Mouse (Mus musculus) kidney, postnatal 36 days (tissue): ENCODE data around the gene Kcnh5.

Experiments used
- DNase-seq, 2 experiments: peaks; one replicate each; pipeline ENCODE4 v3.0.0; 2021 to 2022; ENCODE audit warnings: mixed read lengths in 2 of 2

The Kcnh5 gene

DNA sequence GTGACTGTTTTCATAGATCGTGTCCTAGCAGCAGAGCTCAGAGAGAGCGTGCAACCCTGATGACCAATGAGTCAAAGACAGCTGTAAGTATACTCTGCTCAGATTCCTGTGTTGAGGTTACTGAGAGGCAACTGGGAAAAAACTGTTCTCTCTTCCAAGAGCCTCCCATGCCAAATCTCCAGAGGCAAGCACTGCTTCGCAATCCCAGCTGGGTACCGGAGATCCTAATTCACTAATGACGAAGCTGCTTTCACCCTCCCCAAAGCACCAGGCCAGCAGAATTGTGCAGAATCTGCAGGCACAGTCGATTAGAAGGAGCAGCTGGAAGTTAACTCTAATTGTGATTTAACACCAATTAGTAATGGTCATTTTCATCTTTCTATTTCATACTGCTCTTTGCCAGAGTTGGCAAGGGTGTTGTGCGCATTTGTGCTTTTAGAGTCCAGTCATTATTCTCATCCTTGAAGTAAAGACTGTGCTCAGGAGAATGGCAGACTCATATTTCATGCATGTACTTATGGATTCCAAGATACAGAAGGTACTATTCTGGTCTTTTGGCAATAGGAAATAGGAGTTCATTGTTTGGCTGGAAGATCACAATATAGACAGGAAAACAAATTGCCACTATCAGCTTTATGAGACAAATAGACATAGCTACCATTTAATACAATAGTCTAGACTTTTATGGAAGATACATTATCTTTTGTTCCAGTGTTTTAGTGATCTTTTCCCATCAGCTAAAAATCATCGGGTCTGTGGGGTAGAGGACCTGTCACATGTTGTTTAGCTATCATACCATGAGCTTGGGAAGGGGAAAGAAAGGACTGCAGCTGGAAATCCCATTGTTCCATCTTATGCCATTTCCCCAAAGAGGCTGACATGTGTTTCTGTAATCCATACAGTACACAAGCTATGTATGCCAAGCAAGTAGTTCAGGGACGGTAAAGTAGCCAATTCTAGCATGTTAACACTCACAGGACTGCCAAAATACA, 225.7 kb downstream of the Kcnh5 start:
- no peak for DNase-seq

DNA sequence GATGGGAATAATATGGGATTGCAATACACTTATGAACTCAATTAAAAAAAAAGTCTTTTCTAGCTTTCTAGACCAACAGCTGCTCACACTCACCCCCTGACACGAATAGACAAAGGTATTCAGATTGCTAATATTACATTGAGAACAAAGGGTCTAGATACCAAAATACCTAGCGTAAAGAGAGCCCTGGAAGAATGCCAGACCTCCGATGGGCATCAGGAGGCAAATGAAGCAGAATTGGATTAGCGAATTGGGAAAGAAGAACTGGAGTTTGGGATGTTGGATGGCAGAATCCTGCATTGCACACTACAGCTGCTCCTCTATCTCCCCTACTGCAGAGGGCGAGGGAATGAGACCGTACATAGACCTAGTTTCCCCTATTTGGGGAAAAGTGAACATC, 275.8 kb downstream of the Kcnh5 start:
- no peak for DNase-seq

DNA sequence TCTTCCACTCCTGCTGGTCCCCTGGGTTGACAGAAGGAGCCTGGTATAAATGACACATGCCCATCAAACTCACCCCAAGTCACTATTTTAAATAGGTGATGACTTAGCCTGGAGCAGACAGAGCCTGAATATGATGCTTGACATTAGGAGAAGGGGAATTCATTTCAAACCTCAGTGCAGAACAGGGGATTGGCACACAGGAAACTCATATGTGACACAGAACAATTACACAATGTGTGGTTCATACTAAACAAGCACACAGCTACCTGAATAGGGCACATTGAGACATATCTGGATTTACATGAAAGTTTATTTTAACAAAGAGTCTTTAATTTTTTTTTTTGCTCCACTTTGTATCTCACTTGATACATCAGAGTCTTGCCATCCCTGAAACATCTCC, 276.4 kb downstream of the Kcnh5 start:
- DNase-seq: no peak

DNA sequence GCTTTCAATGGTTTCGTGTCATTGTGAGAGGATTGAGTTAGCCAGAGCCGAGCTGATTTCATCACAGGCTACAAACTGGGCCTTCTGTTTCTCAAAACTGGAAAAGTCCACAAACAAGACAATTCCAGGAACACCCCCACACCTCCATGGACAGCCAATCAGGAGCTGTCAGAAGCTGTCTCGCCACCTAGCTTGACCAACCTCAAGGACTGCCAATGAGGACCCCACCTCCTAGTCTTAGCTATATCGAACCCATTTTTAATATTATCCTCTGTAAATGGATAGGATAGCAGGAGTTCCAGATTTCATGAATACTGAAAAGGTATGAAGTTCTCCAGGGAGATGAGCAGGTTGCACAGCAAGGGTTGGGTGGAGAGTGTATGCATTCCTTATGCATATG, 278.1 kb downstream of the Kcnh5 start:
- no peak for DNase-seq

DNA sequence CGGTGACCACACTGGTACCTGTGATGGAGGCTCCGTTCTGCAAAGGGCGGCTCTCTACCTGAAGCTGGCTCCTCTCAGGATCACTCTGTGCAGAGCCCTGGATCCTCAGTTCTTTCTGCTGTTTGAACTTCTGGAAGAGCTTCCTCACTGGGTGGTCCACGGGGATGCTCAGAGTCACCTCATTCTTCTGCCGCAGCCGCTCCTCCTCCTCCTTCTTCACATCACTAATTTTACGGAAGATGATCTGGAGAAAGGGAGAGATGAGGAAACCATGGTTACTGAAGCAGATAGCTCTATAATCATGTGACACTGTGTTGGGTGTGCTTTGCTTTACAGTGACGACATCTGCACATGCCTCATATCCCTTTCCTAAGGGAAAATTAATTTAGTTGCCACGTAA, 278.9 kb downstream of the Kcnh5 start:
- no peak for DNase-seq

DNA sequence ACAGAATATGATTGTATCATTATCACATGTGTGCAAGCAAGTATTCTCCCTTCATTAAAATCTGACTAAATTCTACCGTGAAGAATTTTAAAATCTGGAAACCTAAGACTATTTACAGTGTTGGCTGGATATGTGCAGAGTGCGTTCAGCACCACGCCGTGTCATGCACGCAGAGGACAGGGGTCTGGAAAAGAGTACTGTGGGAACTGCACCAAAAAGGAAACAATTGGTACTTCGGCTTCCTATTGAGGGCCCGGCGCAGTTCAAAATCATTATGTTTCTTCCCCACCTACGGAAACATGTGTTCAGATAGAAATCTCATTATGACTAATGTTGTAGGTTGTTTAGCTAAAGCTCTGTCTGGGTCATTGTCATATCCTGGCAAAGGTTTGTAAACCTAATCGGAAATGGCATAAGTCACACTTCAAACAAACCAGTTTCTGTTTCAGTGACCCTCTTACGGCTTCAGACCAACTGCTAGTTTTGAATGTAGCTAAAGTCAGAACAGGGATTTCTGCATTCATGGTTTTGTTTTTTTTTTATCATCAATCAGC, 282.2 kb downstream of the Kcnh5 start:
- no peak for DNase-seq

DNA sequence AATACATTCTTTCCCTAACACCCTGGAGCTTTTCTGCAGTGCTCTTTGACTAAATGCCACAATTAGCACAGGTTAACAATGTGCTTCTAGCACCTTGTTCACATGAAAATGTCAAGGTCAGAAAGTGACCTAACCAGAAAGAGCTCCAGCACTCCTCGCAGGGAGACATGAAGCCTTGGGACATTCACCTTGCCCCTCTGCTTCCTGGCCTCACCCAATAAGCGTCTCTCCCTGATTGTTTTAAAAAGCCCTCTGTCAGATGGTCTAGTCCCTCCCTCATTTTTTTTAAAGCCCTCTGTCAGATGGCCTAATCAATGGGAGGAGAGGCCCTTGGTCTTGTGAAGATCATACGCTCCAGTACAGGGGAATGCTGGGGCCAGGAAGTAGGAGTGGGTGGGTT, 287.7 kb downstream of the Kcnh5 start:
- DNase-seq: no peak

DNA sequence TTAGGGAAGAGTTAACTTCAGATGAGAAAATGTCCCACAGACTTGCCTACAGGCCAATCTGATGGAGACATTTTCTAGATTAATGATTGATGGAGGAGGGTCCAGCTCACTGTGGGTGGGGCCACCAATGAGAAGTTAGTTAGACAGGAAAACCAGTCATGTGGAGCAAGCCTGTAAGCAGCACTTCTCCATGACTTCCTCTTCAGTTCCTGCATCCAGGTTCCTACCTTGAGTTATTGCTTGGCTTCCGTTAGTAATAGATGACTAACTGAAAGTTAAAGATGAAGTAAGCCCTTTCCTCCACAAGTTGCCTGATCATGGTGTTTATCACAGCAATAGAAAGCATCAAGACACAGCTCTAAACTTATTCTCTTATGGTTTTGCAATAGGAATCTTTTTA, 290.1 kb downstream of the Kcnh5 start:
- DNase-seq: no peak

DNA sequence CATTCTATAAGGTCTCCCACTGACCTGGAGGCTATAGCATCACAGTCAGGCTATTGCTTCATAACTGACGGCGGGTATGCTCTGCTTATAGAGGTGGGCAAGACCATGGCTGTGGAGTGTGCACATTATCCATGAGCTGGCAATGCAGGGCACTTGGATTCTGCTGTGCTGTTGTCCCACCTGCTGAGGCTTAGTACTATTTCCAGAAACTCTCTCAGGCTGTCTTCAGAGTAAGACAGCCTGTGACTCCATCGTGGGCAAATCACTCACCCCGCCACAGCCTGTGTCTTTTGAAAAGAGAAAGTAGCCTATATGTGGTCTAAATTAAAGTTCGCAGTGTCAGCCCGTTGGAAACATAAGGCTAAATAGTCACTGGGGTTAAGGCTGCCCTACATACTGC, 295.8 kb downstream of the Kcnh5 start:
- no peak for DNase-seq

DNA sequence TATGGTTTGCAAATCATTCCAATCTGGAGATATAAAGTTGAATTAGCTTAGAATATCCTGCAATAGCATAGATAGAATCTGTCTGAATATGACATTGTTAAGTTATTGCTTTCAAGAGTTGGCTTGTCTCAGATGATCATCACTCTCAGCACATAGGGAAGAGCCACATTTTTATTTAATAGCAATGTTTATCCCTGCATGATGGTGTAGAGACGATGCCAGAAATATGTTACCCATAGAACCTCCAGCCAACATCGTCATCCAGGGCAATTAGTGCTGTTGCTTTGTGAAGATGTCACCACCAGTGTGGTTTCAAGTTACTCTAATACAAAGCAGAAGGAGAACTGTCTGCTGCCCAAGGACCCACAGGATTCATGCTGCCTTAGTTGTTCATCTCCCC, 321.5 kb downstream of the Kcnh5 start:
- DNase-seq: no peak

DNA sequence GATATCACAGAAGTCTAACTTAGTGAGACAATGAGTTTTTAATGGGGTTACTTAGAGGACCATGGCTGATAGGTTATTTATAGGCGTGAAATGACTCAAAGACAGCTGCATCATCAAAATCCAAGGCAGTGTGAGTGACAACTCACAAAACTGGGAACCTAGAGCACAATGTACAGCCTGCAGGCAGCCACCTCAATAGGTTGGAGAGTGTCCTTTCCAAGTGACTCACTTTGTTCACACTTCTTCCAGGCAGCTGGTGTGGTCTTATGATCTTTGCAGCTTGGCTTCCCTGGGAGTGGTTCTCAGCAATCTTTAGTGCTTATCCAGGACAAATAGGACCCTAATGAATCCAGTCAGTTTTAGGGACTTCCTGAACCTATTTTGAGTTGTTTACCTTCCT, 322.9 kb downstream of the Kcnh5 start:
- no peak for DNase-seq

DNA sequence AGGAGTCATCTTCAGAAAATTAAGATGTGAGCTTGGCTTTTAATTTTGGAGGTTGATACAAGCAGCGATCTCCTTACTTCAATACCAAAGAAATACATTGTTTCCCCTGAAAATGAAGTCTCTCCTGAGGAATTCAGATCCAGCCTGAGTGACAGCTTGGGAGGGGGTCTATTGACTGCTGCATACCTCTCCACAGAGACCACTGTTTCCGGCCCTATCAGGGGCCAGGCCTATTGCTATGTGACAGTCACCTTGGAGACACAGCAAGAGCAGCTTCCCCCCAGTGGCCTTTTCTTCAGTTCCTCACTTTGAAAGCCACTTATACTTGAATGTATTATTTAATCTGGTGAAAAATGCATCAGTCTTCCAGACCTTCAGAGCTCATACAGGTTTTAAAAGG, 326.8 kb downstream of the Kcnh5 start:
- DNase-seq: no peak

DNA sequence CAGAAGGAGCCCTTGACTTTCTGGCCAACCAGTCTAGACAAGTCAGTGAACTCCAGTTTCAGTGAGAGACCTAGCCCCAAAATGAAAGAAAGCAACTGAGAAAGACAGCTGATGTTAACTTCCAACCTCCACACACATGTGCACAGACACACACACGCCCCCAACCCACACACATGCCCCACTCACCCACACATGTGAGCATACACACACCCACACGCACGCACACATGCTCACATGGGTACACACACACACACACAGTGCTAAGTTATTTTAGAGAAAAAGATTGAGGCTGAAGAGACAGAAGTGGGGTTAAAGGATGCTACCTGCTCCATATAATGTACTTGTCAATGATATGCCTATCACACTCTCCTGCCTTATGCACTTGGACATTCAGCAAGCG, 327.2 kb downstream of the Kcnh5 start:
- DNase-seq: no peak

DNA sequence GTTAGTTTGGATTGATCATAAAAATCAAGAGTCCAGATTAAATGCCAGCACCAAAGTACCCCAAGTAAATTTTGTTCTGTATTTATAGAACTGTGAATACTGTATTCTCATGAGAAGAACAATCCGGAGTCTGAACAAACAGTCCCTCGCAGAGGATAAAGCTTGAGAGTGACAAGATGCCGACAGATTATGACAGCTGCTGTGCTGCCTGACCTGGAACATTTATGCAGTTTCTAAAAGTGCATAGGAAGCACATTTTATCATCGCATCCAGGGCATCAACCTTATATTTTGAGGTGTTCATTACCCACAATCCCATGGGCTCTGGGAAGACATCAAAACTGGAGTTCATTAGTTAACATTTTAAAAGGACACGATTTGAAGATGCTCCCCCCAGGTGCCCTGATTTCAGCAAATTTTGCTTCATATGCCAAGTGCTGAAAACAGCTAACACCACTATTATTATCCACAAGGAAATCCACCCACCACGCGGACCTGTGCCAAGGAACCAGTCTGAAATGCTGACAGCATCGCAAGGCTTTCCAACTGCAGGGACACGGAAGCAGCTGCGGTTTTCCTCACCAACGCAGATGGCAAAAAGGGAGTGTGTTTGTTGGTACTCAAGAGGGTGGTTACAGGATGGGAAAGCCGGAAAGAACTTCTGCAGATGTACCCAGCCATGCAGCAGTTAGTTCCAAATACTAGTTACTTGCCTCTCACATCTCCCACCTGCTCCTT, 328.4 kb downstream of the Kcnh5 start:
- no peak for DNase-seq
